Mouse (Mus musculus) gastrocnemius, postnatal 14 days (tissue): ENCODE measurements around the gene Spsb1. TPM values are rescaled to one million over a fixed set of nuclear protein-coding genes. Genes with fewer than 3 reads are reported as not detected.
A peak's percentile ranks its signal among the peaks of the same experiment; 100 is the strongest.

Experiments
- DNase-seq: peaks from one replicate; pipeline ENCODE4 v3.0.0; 2021; ENCODE audit warnings: mixed read lengths
- intact Hi-C: fragments of 180-260 bp; cut with DNase I; formaldehyde crosslinking; loops from one replicate; pipeline ENCODE4 v1.15.1; 2025; ENCODE audit warnings: low total_unique reads
- total RNA-seq, 2 experiments: library from RNA; stranded (reverse); gene quantifications; 2 replicates each; pipeline ENCODE4 v1.2.3; 2021

Gene Spsb1
- total RNA-seq, 2 experiments from 2014 or later: 12.9 to 20.1 TPM

DNA sequence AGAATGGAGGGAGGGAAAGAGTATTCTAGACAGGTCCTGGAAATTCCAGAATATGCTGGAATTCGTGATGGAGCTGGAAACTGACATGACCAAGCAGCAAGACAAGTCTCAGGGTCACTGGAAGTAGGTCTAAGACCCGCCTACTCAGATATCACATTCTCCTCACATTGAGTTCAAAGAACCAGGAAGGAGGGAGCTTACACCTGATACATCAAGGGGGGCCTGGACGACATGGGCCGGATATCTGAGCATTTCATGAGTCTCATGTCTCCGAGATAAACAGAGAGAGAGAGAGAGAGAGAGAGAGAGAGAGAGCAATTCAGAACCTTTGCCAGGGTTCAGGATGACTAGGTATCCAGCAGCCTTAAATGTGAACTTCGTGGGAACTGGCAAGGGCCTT, 82.6 kb downstream of the Spsb1 start:
- DNase-seq: no peak
- intact Hi-C loops: no loop called here

DNA sequence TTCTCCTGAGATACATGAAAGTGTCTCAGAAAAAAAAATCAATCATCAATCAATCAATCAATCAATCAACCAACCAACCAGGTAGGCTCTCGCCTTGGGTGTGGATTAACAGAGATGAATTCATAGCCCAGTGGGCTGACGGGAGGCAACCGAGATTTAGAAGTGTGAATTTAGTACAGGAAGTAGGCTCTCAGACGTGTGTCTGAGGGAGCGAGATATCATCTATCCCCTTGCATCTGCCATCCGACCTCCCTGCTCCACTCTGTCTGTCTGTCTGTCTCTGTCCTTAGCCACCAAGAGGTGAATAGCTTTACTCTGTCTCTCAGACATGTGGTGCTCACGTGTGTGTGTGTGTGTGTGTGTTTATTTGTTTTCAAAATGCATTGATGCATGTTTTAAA, 83.3 kb downstream of the Spsb1 start:
- no peak for DNase-seq
- intact Hi-C loops: no loop called here

DNA sequence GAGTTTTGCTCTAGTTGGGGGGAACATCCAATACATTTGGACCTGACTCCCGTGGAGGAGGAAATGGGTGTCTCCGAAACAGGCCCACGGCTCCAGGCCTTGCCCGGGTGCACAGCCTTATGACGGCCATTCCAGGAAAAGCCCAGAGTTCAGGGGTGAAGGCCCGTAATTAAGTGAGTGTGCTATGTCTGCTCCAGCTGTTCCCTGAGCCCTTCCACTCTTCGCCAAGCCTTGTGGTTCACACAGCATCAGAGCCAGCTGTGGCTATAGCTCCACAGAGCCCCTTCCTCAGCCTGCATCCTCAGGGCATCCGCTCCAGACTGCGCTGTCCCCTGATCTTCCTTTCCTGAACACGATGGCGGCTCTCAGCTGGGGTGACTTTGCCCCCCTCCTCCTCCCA, 83.8 kb downstream of the Spsb1 start:
- intact Hi-C loops: no loop called here
- no peak for DNase-seq

DNA sequence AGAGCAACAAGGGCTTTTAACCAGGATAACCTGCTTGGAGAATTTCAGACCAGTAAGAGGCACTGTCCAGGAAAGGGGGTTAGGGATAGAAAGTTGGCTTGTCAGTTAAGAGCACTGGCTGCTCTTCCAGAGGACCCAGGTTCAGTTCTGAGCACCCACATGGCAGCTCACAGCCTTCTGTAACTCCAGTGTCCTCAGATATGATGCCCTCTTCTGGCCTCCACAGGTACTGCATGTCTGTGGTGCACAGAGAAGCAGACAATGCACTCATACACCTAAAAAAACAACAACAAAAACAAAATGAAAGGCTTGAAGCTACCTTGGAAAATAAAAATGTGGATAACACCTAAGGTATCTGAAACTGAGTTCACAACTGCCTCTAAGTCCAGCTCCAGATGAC, 84.4 kb downstream of the Spsb1 start:
- intact Hi-C loops: no loop called here
- no peak for DNase-seq

DNA sequence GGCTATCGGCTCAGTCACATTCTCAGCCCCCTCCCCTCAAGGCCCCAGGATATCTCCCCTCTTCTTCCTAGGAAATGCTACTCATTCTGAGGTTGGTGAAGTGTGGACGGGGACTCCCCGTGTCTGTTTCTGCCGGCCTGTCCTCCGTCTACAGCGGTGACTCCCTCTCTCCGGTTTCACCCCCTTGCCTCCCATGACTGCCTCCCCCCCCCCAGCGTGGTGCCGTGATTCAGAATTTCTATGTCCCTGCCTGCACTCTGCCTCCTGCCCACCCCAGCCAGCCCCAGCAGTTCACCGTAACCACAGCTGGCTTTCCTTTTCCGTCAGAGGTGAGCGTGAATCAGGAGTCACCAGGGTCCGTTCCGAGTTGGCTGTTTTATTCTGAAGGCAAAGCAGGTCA, 86.1 kb downstream of the Spsb1 start:
- no peak for DNase-seq
- intact Hi-C loops: no loop called here

DNA sequence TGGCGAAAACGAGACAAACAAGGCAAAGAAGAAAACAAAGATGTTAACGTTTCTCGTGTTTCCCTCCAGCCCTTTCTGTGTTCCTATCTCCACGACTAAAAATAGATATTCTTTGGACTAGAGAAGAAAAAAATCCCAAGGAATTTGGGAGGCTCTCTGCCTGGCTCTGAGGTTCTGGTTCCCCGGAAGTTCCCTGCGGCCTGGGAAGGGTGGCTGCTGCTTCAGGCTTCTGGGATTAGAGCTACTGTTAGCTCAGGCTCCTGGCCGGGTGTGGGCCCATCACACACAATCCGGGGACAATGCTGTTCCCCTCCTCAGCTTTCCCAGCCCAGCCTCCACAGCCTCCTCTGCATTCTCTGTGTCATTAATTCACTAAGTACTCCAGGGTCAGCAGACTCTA, 86.8 kb downstream of the Spsb1 start:
- DNase-seq: no peak
- intact Hi-C loops: no loop called here

DNA sequence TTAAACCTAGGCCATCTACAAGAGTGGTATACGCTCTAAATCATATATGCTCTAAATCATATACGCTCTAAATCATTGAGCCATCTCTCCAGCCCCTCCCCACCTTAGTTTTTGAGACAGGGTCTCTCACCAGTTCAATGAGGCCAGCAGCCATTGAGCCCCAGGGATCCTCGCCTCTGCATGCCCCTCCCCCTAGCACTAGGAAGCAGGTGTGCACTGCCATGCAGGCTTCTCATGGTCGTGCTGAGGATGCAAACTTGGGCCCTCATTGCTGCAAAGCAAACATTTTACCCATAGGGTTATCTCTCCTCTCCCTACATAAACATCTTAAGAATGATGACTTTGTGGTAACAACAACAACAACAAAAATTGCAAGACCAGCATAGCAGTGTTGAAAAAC, 87.5 kb downstream of the Spsb1 start:
- DNase-seq: no peak
- intact Hi-C loops: no loop called here

DNA sequence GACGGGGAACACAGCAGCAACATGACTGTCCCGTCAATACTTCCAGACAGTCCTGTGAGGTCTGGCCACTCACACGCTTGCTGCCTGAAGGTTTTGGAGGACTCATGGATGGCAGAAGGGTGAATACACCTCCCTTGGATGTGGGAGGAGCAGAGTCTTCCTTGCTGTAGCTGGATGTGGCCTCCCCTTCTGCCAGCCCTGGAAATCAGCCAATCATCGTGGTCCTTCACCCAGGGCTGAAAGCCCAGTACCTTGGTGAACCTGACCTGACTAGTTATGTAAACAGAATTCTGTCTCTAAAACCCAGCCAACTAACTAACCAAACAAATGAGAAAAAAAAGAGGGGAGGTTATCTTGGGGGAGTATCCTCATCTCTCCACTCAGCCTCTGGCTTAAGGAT, 90.4 kb downstream of the Spsb1 start:
- DNase-seq: no peak
- intact Hi-C loops: no loop called here

DNA sequence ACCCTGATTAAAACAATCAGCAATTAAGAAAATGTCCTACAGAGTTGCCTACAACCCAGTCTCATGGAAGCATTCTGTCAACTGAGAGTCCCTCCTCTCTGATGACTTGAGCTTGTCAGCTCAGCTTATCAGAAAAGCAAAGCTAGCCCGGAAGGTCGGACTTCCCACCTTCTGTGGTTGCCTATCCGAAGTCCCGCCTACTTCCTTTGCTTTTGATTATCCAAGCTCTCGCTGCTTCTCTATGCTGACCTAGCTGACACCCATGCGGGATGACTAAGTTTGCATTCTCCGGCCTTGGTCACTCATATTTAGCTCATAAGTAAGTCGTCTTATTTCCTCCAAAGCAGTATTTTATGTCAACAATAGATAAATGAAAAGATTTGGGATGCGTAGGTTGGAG, 91.3 kb downstream of the Spsb1 start:
- DNase-seq: no peak

DNA sequence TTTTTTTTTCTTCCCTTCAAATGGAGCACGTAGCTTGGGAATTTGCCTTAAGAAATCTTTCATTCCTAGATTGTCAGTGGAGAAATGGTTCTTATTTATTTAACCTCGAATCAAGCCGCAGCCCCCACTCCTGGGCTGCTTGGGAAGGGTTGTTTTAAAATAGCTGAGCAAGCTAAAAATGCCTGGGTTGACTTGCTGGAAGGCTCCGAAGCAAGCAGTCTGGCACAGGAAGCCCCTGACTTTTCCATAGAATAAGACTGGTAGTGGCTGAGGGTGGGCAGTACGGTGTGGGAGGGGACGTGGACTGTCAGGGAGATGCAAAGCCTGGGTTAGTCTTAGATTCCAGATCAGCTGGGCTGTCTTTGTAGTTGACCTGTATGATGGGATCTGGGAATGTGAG, 94.5 kb downstream of the Spsb1 start:
- intact Hi-C loops: no loop called here
- DNase-seq: no peak

More for the DNA sequence above, 91.3 kb downstream of the Spsb1 start:
- intact Hi-C loops: no loop called here

DNA sequence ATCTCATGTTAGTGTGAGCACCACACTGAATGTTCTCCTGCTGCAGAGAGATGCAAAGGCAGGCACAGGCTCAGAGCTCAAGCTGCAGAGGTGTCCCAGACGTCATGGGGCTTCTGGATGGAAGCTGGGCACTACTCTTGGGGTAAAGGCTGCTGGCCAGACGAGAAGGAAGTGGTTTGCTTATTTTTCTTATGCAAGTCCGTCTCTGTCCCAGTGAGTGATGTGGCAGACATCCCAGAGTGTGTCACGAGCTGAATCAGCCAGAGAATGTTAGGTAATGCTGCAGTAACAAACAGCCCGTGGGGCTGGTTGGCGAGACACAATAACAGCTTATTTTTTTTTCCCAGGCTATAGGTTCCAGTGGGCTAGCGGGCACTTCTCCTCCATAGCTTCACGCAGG, 96.3 kb downstream of the Spsb1 start:
- DNase-seq: no peak
- intact Hi-C loops: no loop called here

DNA sequence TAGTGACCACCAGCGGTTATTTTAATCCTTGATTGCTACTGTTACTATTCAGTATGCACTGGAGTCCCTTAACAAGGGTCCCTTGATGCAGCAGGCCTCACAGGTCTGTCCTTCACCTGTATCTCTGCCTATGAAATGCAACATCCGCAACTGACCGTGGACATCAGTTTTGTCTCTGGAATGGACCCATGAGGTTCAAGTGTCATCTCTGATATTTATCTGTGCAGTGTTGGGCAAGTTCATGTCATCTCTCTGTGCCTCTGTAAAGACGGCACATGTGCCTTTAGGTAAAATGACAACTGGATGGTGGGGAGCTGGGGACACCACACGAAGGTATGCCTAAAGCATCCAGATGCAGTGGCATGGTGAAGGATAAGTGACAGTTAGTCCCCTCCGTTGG, 96.7 kb downstream of the Spsb1 start:
- intact Hi-C loops: no loop called here

DNA sequence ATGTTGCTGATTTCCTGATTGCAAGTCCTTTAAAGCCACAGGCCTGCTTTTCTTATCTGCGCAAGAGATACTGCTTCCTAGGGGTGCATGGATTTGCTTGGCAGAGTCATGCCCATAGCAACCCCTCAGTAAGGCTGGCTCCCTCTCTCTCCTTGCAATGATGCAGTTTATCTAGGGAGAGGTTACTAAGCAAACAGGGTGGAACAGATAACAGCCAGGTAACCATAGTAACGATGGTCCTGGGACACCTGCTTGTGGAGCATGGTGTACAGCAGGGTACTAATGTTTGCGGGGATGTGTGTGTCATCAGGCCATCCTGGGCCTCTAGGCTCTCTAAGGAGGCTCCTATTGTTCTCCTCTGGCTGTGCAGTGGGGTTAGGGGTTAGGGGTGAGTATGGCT, 97.2 kb downstream of the Spsb1 start:
- DNase-seq: no peak
- intact Hi-C loops: no loop called here

More for the DNA sequence above, 96.7 kb downstream of the Spsb1 start:
- no peak for DNase-seq

DNA sequence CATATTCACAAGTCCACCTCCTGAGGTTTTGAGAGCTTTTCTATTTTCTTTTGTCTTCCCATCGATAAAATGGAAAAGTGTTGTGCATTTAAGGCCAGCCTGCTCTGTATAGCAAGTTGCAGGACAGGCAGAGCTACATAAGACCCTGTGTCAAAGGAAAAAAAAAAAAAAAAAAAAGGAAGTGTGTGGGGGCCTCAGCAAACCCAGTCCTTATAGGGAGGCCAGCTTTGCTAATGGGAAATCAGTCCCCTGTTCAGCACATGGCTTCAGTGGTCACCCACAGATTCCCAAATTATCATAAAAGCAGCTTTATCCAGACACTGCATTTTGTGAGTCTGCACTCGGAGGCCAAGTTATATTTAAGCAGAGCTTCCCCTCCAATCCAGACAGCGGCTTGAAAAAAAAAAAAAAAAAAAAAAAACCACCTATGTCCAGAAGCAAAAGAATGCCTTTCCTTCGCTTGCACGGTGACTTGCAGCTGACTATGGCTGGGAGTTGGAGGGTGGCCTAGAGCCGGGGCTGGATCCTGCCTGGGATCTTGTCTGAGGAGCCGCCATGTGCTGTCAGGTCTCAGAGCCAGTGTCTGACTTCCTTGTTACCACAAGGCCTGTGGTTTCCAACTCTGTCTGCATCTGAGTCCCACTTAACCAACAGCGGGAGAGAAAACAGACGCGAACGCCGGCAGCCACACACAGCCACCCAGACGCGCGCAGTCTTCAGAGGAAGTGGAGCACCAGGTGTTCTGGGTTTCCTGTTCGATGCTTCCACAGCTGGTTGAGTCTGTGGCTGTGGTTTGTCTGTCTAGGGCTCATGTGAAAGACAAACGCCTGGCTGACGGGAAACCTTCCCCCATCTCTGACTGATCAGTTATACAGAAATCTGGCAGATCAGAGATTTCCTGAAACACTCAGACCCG, 98.7 kb downstream of the Spsb1 start:
- intact Hi-C loops: no loop called here
- DNase-seq: no peak

DNA sequence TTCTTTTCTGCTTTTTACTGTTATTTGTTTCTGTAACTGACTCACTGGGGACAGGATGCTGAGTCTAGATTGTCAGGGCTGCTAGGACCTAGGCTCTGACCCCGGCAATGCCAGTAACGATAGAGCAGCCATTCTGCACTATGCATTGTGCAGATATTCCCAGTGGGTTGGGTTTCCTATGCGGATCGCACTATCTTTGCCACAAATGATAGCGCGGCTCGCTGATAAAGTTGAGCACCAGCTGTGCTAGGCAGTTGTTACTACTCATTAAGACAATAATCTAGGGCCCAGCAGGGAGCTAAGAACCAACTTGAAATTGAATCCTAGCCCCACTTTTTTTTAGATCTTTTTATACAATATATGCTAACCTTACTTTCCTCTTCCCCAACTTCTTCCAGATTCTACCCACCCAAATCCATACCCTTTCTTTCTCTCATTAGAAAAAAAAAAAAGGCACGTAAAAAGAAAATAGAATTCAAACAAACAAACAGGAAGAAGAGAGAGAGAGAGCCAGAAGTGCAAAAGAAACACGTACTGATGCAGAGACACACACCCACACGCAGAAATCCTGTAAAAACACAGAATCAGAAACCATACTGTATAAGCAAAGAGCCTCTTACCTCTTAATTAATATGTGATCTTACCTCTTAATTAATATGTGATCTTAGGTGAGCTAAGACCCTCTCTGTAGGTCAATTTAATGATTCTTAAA, 99.5 kb downstream of the Spsb1 start:
- no peak for DNase-seq
- intact Hi-C loops: no loop called here

DNA sequence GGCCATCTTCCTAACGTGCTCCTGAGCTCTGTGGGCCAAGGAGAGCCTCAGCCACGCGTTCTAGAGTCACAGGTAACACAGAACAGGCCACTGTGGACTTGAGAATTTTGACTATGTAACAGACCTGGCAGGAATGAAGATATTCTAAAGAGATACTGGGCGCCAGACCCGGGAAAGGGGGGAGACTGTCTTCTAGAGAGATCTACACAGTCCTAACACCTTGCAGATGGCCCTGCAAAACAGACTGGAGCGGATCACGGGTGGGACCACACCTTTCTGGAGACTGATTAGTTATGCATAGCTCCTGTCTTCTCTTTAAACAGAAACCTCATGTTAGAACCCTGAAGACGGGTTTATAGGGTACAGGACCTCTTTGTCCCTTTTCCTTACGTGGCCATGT, 100.1 kb downstream of the Spsb1 start:
- no peak for DNase-seq
- intact Hi-C loops: no loop called here

DNA sequence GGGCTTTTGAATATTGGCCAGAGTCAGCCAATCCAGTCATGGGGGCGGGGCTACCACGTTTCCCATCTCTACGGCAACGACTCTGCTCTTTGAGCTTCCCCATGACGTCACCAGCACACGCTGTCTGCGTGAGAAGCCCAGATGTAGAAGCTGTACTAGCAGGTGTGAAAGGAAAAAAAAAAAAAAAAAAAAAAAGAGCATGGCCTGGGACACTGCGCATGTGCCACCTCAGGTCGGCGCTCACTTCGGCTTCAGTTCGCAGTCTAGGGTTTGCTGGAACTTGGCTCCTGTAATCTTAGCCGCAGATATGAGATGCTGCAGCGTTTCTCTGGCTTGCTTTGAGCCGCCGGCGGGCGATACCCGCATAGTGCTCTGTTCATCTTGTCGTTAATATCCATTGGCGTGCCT, 100.5 kb downstream of the Spsb1 start:
- intact Hi-C loops: no loop called here
- DNase-seq: peak; percentile 32

DNA sequence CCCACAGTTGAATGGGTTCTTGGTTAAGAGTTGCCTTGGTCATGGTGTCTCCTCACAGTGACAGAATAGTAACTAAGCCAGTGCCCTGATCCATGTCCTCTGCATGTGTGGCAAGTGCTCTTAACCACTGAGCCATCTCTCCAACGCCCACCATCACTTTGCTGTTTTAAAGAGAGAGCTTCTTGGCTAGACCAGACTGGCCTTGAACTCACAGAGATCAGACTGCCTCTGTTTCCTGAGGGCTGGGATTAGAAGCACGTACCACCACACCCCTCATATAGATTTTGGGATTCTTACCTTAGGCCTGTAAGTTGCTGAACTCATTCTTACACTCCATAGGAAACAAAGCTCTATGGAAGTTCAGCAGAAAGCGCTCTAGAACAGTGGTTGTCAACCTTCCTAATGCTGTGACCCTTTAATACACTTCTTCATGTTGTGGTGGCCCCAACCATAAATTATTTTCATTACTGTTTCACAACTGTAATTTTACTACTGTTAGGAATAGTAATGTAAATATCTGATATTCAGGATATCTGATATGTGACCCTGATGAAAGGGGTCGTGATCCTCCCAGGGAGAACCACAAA, 101.1 kb downstream of the Spsb1 start:
- DNase-seq: no peak
- intact Hi-C loops: no loop called here

DNA sequence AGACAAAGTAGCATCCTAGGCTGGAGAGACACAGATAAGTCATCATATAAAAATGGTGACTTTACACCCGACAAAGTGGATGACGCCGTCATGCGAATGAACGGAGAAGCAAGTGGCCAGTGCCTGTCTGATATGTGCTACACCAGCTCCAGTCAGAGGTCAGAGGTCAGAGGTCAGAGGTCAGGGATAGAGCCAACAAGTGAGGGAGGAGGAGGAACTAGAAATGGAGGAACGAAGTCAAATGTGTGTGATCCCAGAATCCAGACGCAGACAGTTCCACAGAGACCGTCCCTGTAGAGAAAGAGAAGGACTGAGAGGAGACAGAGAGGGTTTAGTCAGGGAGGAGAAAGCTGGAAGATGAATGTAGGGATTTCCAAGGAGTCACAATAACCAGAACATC, 103.3 kb downstream of the Spsb1 start:
- no peak for DNase-seq
- intact Hi-C loops: no loop called here

DNA sequence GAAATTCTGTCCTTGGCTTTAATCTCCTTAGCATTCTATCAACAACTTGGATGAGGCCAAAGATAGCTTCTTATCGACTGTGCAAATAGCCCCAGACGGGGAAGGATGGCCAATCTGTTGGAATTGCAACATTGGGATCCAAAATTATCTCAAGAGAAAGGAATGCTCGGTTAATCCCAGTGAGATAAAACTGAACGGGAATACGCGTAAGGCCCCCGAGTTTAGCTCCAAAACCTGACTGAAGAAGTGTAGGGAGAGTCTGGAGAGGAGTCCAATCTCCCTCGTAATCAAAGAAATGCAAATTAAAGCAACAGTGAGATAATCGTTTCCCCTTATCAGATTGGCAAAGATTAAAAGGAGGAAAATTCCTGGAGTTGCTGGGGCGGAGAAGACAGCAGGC, 104.2 kb downstream of the Spsb1 start:
- intact Hi-C loops: no loop called here
- DNase-seq: no peak

DNA sequence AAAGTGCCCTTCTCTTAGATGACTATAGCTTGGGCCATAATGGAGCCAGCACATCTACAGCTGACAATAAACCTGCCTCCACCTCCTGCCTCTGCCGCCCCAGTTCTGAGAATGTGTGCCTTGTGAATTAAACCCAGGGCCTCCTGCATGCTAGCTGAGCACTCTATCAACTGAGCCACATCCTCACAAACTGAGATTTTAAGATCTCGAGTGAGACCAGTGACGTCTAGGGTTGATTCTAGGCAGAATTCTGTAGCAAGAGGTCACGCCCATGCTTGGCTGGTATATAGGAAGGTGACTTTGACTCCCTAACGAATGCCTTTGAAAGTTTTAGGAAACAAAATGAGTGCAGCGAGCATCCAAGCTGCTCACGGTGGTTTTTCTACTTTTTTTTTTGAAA, 104.8 kb downstream of the Spsb1 start:
- intact Hi-C loops: no loop called here
- no peak for DNase-seq
